Mouse (Mus musculus): ENCODE data around the gene 1810013L24Rik. TPM values are rescaled to one million over a fixed set of nuclear protein-coding genes. Genes with fewer than 3 reads are reported as not detected.

The 1810013L24Rik gene
- total and polyA plus RNA-seq, 2 experiments from 2014 or later: 15.0 to 39.8 TPM

- H3K4me3 ChIP-seq (ENCODE audit: low read depth, low read length): 0 out of 2 replicates have a peak overlapping the region, but pooled peaks have one; percentile 7
- peak overlapping the region; percentile 70 for H3K27ac ChIP-seq (ENCODE audit: low read depth)
- H3K9me3 ChIP-seq (replicated peaks; ENCODE audit: control insufficient read depth, low read length): no peaks in the 10 kb centered on the region
- WGBS: 15% methylated on average over 3 of the region's 4 CpGs
- no peak for TF ChIP-seq EP300 (IDR thresholded peaks at IDR 0.05; ENCODE audit: low read depth)
- TF ChIP-seq CTCF (IDR thresholded peaks at IDR 0.05; ENCODE audit: low read depth): no peak
- peaks cover 14% of the 10 kb centered on the region for H3K4me1 ChIP-seq (ENCODE audit: control insufficient read depth, insufficient read depth)
- peak overlapping the region; percentile 34; the same call in 1 of the 2 replicates for H3K9ac ChIP-seq (replicated peaks; ENCODE audit: low read depth, low read length)
- ATAC-seq (ENCODE audit: insufficient read depth, low read depth) (peak; percentile 71), DNase-seq (ENCODE audit: low spot score) (peak; percentile 67)
- peaks cover 21% of the 10 kb centered on the region for H3K36me3 ChIP-seq (replicated peaks; ENCODE audit: control insufficient read depth, insufficient read depth, low read length)
- H3K27me3 ChIP-seq (ENCODE audit: control insufficient read depth, insufficient read depth, low read length): no peaks in the 10 kb centered on the region
- peak overlapping the region; percentile 53 for H3K4me2 ChIP-seq (ENCODE audit: low read depth, low read length)
Measured at GRCm38 (mm10) chr16:8864223-8864631, 34.3 kb downstream of the 1810013L24Rik start.

GRCm38 (mm10) chr16:8867406-8867955 lies 37.6 kb downstream of the 1810013L24Rik start:
- no peak overlapping the region for H3K4me3 ChIP-seq (ENCODE audit: low read depth, low read length)
- DNase-seq (ENCODE audit: low spot score) (no peak), ATAC-seq (ENCODE audit: insufficient read depth, low read depth) (no peak)
- no peak overlapping the region for H3K27ac ChIP-seq (ENCODE audit: low read depth)
- H3K4me2 ChIP-seq (ENCODE audit: low read depth, low read length): no peak overlapping the region
- H3K27me3 ChIP-seq (ENCODE audit: control insufficient read depth, insufficient read depth, low read length): no peaks in the 10 kb centered on the region
- 0 out of 2 replicates have a peak, but pooled peaks cover under 1% of the 10 kb centered on the region for H3K36me3 ChIP-seq (replicated peaks; ENCODE audit: control insufficient read depth, insufficient read depth, low read length)
- no peak overlapping the region for H3K9ac ChIP-seq (replicated peaks; ENCODE audit: low read depth, low read length)
- TF ChIP-seq CTCF (IDR thresholded peaks at IDR 0.05; ENCODE audit: low read depth) (no peak), EP300 (IDR thresholded peaks at IDR 0.05; ENCODE audit: low read depth) (no peak)
- no peaks in the 10 kb centered on the region for H3K9me3 ChIP-seq (replicated peaks; ENCODE audit: control insufficient read depth, low read length)
- H3K4me1 ChIP-seq (ENCODE audit: control insufficient read depth, insufficient read depth): peaks cover 14% of the 10 kb centered on the region
- 83% methylated on average over 5 of the region's 5 CpGs for WGBS

GRCm38 (mm10) chr16:8868506-8868905 lies 38.6 kb downstream of the 1810013L24Rik start:
- H3K27ac ChIP-seq (ENCODE audit: low read depth): no peak overlapping the region
- no peaks in the 10 kb centered on the region for H3K36me3 ChIP-seq (replicated peaks; ENCODE audit: control insufficient read depth, insufficient read depth, low read length)
- H3K27me3 ChIP-seq (ENCODE audit: control insufficient read depth, insufficient read depth, low read length): no peaks in the 10 kb centered on the region
- DNase-seq (ENCODE audit: low spot score) (no peak), ATAC-seq (ENCODE audit: insufficient read depth, low read depth) (no peak)
- peaks cover 13% of the 10 kb centered on the region for H3K4me1 ChIP-seq (ENCODE audit: control insufficient read depth, insufficient read depth)
- WGBS: 94% methylated on average over 3 of the region's 3 CpGs
- H3K4me2 ChIP-seq (ENCODE audit: low read depth, low read length): no peak overlapping the region
- H3K9me3 ChIP-seq (replicated peaks; ENCODE audit: control insufficient read depth, low read length): no peaks in the 10 kb centered on the region
- no peak overlapping the region for H3K4me3 ChIP-seq (ENCODE audit: low read depth, low read length)
- no peak overlapping the region for H3K9ac ChIP-seq (replicated peaks; ENCODE audit: low read depth, low read length)
- TF ChIP-seq CTCF (IDR thresholded peaks at IDR 0.05; ENCODE audit: low read depth) (no peak), EP300 (IDR thresholded peaks at IDR 0.05; ENCODE audit: low read depth) (no peak)

- no peak overlapping the region for H3K9ac ChIP-seq (replicated peaks; ENCODE audit: low read depth, low read length)
- H3K27ac ChIP-seq (ENCODE audit: low read depth): no peak overlapping the region
- DNase-seq (ENCODE audit: low spot score): peak; percentile 64
- H3K4me2 ChIP-seq (ENCODE audit: low read depth, low read length): no peak overlapping the region
- no peaks in the 10 kb centered on the region for H3K36me3 ChIP-seq (replicated peaks; ENCODE audit: control insufficient read depth, insufficient read depth, low read length)
- H3K4me1 ChIP-seq (ENCODE audit: control insufficient read depth, insufficient read depth): 0 out of 2 replicates have a peak, but pooled peaks cover 1% of the 10 kb centered on the region
- WGBS: 34% methylated on average over 2 of the region's 2 CpGs
- TF ChIP-seq CTCF (IDR thresholded peaks at IDR 0.05; ENCODE audit: low read depth) (peak; percentile 86), EP300 (IDR thresholded peaks at IDR 0.05; ENCODE audit: low read depth) (no peak)
- no peaks in the 10 kb centered on the region for H3K27me3 ChIP-seq (ENCODE audit: control insufficient read depth, insufficient read depth, low read length)
- no peak overlapping the region for H3K4me3 ChIP-seq (ENCODE audit: low read depth, low read length)
- ATAC-seq (ENCODE audit: insufficient read depth, low read depth): peak; percentile 49; the same call in 1 of the 2 replicates
- no peaks in the 10 kb centered on the region for H3K9me3 ChIP-seq (replicated peaks; ENCODE audit: control insufficient read depth, low read length)
Measured at GRCm38 (mm10) chr16:8869715-8870114, 39.8 kb downstream of the 1810013L24Rik start.

GRCm38 (mm10) chr16:8871376-8871775 lies 41.5 kb downstream of the 1810013L24Rik start:
- ATAC-seq (ENCODE audit: insufficient read depth, low read depth) (no peak), DNase-seq (ENCODE audit: low spot score) (no peak)
- Histone ChIP-seq H3K4me2 (ENCODE audit: low read depth, low read length) (no peak overlapping the region), H3K4me3 (ENCODE audit: low read depth, low read length) (no peak overlapping the region), H3K36me3 (replicated peaks; ENCODE audit: control insufficient read depth, insufficient read depth, low read length) (no peaks in the 10 kb centered on the region), H3K9ac (replicated peaks; ENCODE audit: low read depth, low read length) (no peak overlapping the region), H3K27ac (ENCODE audit: low read depth) (no peak overlapping the region), H3K4me1 (ENCODE audit: control insufficient read depth, insufficient read depth) (no peaks in the 10 kb centered on the region), H3K27me3 (ENCODE audit: control insufficient read depth, insufficient read depth, low read length) (no peaks in the 10 kb centered on the region), H3K9me3 (replicated peaks; ENCODE audit: control insufficient read depth, low read length) (no peaks in the 10 kb centered on the region)
- no peak for TF ChIP-seq CTCF (IDR thresholded peaks at IDR 0.05; ENCODE audit: low read depth)
- TF ChIP-seq EP300 (IDR thresholded peaks at IDR 0.05; ENCODE audit: low read depth): no peak
- 75% methylated on average over 6 of the region's 6 CpGs for WGBS

GRCm38 (mm10) chr16:8872019-8872418 lies 42.1 kb downstream of the 1810013L24Rik start:
- H3K4me3 ChIP-seq (ENCODE audit: low read depth, low read length): no peak overlapping the region
- DNase-seq (ENCODE audit: low spot score) (no peak), ATAC-seq (ENCODE audit: insufficient read depth, low read depth) (no peak)
- TF ChIP-seq CTCF (IDR thresholded peaks at IDR 0.05; ENCODE audit: low read depth) (no peak), EP300 (IDR thresholded peaks at IDR 0.05; ENCODE audit: low read depth) (no peak)
- WGBS: 47% methylated on average over 5 of the region's 5 CpGs
- no peak overlapping the region for H3K4me2 ChIP-seq (ENCODE audit: low read depth, low read length)
- H3K27ac ChIP-seq (ENCODE audit: low read depth): no peak overlapping the region
- no peaks in the 10 kb centered on the region for H3K9me3 ChIP-seq (replicated peaks; ENCODE audit: control insufficient read depth, low read length)
- H3K27me3 ChIP-seq (ENCODE audit: control insufficient read depth, insufficient read depth, low read length): no peaks in the 10 kb centered on the region
- H3K4me1 ChIP-seq (ENCODE audit: control insufficient read depth, insufficient read depth): no peaks in the 10 kb centered on the region
- no peak overlapping the region for H3K9ac ChIP-seq (replicated peaks; ENCODE audit: low read depth, low read length)
- no peaks in the 10 kb centered on the region for H3K36me3 ChIP-seq (replicated peaks; ENCODE audit: control insufficient read depth, insufficient read depth, low read length)
